Mouse (Mus musculus): ENCODE measurements around the gene Ppil1. TPM values are rescaled to one million over a fixed set of nuclear protein-coding genes. Genes with fewer than 3 reads are reported as not detected.

The Ppil1 gene
- polyA plus RNA-seq (2012; fragmentation: generic; extraction: Trizol) = 30.1 TPM

DNA sequence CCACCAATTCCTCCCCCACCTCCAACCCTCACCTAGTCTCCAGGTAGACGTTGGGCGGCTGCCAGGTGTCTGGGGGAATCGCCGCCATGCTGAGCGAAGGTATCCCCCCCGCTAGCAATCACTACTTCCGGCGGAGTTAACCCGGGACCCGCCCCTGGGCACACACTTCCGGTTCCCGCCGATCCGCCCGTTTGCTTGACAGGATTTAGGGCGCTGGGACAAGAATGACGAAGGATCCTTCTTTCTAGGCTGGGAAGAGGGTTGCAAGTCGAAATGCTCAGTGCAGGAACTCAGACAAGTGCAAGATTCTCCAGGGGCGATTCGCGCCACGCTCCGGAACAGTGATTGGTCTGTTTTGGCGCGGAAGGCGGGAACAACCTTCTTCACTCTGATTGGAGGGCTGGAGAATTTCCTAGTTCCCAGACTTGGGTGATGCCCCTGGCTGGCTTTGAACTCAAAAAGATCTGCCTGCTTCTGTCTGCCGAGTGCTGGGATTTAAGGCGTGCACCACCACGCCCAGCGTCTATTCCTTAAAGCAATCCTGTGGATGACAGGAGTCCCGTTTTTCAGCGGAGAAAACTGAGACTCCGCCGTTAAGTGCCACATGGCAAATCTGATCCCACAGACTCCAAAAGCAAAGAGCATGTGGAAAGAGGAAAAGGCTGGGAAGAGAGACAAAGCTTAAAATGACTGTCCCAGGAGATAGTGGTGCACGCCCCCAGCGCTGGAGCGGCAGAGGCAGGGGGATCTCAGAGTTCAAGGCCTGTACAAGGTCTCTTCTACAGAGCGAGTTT lies at the start of gene Ppil1:
Gene Ppil1 (minus strand): TSS at position 347 of the 794 bp plus-strand sequence.
- Histone ChIP-seq H3K36me3 (ENCODE audit: control insufficient read depth, insufficient read depth) (no peaks in the 10 kb centered on the region), H3K4me2 (ENCODE audit: low read depth) (peak within 1 kb of the TSS; percentile 76), H3K27me3 (ENCODE audit: control insufficient read depth, insufficient read depth, insufficient read length) (no peaks in the 10 kb centered on the region), H3K4me3 (peak within 1 kb of the TSS; percentile 68), H3K79me2 (ENCODE audit: control insufficient read depth, insufficient read depth) (peaks cover 20% of the 10 kb centered on the region), H3ac (ENCODE audit: control insufficient read depth, insufficient read length) (peak within 1 kb of the TSS; percentile 16)
- no peak for TF ChIP-seq MYOD1 (IDR thresholded peaks at IDR 0.05; ENCODE audit: control insufficient read depth in 1 of 3, insufficient read length in 2 of 3, low read depth in 2 of 3)
- no peak for TF ChIP-seq USF1 (IDR thresholded peaks at IDR 0.05; ENCODE audit: low read depth)
- TF ChIP-seq POLR2A (IDR thresholded peaks at IDR 0.05; ENCODE audit: insufficient read length, low read depth) = peak; percentile 54
- no peak for TF ChIP-seq POLR2AphosphoS2 (IDR thresholded peaks at IDR 0.05; ENCODE audit: insufficient read length, low read depth)
- peak; percentile 23 for TF ChIP-seq SRF (IDR thresholded peaks at IDR 0.05; ENCODE audit: control insufficient read depth, insufficient read length, low read depth)
- no peak for TF ChIP-seq MYOG (IDR thresholded peaks at IDR 0.05; ENCODE audit: control insufficient read depth in 1 of 3, insufficient read depth in 1 of 3, insufficient read length in 2 of 3, low read depth in 2 of 3)
- TF ChIP-seq CEBPB (IDR thresholded peaks at IDR 0.05; ENCODE audit: insufficient read depth, poor library complexity, severe bottlenecking) = no peak
- no peak for TF ChIP-seq TCF3 (IDR thresholded peaks at IDR 0.05; ENCODE audit: insufficient read length, low read depth)
- TF ChIP-seq REST (IDR thresholded peaks at IDR 0.05; ENCODE audit: insufficient read depth, insufficient read length) = no peak
- TF ChIP-seq MAX (IDR thresholded peaks at IDR 0.05; ENCODE audit: low read depth) = no peak
- TF ChIP-seq E2F4 (IDR thresholded peaks at IDR 0.05; ENCODE audit: insufficient read depth) = peak; percentile 61
- no peak for TF ChIP-seq TCF12 (IDR thresholded peaks at IDR 0.05; ENCODE audit: insufficient read depth, poor library complexity, severe bottlenecking)

DNA sequence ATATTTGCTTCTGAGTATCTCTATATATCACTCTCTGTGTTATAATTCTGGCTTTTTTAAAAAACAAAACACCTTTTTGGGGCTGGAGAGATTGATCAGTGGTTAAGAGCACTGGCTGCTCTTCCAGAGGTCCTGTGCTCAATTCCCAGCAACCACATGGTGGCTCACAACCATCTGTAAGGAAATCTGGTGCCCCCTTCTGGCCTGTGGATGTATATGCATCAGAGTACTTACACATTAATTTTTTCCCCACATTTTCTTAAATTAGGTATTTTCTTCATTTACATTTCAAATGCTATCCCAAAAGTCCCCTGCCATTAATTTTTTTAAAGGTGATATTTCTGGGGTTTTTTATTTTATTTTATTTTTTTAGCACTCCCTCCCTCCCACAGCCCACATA lies 49.3 kb upstream of the Ppil1 start:
- Histone ChIP-seq H3K4me2 (ENCODE audit: low read depth) (no peak overlapping the region), H3ac (ENCODE audit: control insufficient read depth, insufficient read length) (no peak overlapping the region), H3K36me3 (ENCODE audit: control insufficient read depth, insufficient read depth) (no peaks in the 10 kb centered on the region), H3K4me3 (no peak overlapping the region), H3K27me3 (ENCODE audit: control insufficient read depth, insufficient read depth, insufficient read length) (no peaks in the 10 kb centered on the region), H3K79me2 (ENCODE audit: control insufficient read depth, insufficient read depth) (no peaks in the 10 kb centered on the region)
- TF ChIP-seq CEBPB (IDR thresholded peaks at IDR 0.05; ENCODE audit: insufficient read depth, poor library complexity, severe bottlenecking) (no peak), TCF3 (IDR thresholded peaks at IDR 0.05; ENCODE audit: insufficient read length, low read depth) (no peak), MYOG (IDR thresholded peaks at IDR 0.05; ENCODE audit: control insufficient read depth in 1 of 3, insufficient read depth in 1 of 3, insufficient read length in 2 of 3, low read depth in 2 of 3) (no peak), SRF (IDR thresholded peaks at IDR 0.05; ENCODE audit: control insufficient read depth, insufficient read length, low read depth) (no peak), POLR2A (IDR thresholded peaks at IDR 0.05; ENCODE audit: insufficient read length, low read depth) (no peak), USF1 (IDR thresholded peaks at IDR 0.05; ENCODE audit: low read depth) (no peak), MAX (IDR thresholded peaks at IDR 0.05; ENCODE audit: low read depth) (no peak), REST (IDR thresholded peaks at IDR 0.05; ENCODE audit: insufficient read depth, insufficient read length) (no peak), TCF12 (IDR thresholded peaks at IDR 0.05; ENCODE audit: insufficient read depth, poor library complexity, severe bottlenecking) (no peak), MYOD1 (IDR thresholded peaks at IDR 0.05; ENCODE audit: control insufficient read depth in 1 of 3, insufficient read length in 2 of 3, low read depth in 2 of 3) (no peak), E2F4 (IDR thresholded peaks at IDR 0.05; ENCODE audit: insufficient read depth) (no peak), POLR2AphosphoS2 (IDR thresholded peaks at IDR 0.05; ENCODE audit: insufficient read length, low read depth) (no peak)

DNA sequence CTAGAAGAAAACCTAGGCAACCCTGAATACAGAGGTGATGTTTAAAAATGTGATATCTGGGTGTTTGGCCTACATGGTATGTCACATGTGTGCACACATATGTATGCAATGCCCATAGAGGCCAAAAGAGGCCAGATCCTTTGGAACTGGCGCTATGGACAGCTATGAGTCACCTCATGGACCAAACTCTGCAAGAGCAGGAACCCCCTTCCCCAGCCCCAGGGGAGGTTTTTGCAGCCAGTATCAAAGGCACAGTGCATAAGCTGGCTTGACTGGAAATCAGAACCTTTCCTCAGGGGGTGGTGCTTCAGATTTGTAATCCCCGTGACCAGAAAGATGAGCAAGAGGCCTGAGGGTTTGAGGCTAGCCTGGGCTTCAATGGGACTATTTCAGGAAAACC lies 48.1 kb upstream of the Ppil1 start:
- no peak for TF ChIP-seq MYOG (IDR thresholded peaks at IDR 0.05; ENCODE audit: control insufficient read depth in 1 of 3, insufficient read depth in 1 of 3, insufficient read length in 2 of 3, low read depth in 2 of 3)
- Histone ChIP-seq H3K27me3 (ENCODE audit: control insufficient read depth, insufficient read depth, insufficient read length) (no peaks in the 10 kb centered on the region), H3ac (ENCODE audit: control insufficient read depth, insufficient read length) (no peak overlapping the region), H3K4me2 (ENCODE audit: low read depth) (no peak overlapping the region), H3K4me3 (no peak overlapping the region), H3K36me3 (ENCODE audit: control insufficient read depth, insufficient read depth) (no peaks in the 10 kb centered on the region), H3K79me2 (ENCODE audit: control insufficient read depth, insufficient read depth) (no peaks in the 10 kb centered on the region)

DNA sequence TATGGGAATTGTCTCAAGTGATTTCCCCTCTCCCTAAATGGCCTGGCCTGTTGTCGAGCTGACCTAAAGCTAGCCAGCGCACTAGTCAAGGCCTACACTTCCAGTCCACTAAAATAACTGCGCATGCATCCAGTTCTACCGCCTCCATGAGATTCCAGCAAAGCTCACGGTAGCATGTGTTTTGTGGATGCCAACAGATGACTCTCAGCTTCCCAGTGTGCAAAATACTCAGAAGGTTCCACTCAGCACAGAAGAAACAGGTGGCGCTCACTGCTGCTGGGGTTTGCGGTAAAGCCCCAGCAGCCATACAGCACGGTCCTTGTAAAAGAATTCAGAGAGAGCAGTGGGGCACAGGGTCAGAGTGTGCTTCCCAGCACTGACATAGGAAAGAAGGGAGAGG lies 47.6 kb upstream of the Ppil1 start:
- no peak overlapping the region for H3ac ChIP-seq (ENCODE audit: control insufficient read depth, insufficient read length)
- no peak for TF ChIP-seq MAX (IDR thresholded peaks at IDR 0.05; ENCODE audit: low read depth)
- TF ChIP-seq MYOD1 (IDR thresholded peaks at IDR 0.05; ENCODE audit: control insufficient read depth in 1 of 3, insufficient read length in 2 of 3, low read depth in 2 of 3) = peak in 1 of 3 experiments; percentile 20
- no peak overlapping the region for H3K4me2 ChIP-seq (ENCODE audit: low read depth)
- H3K27me3 ChIP-seq (ENCODE audit: control insufficient read depth, insufficient read depth, insufficient read length) = no peaks in the 10 kb centered on the region
- H3K79me2 ChIP-seq (ENCODE audit: control insufficient read depth, insufficient read depth) = no peaks in the 10 kb centered on the region
- H3K36me3 ChIP-seq (ENCODE audit: control insufficient read depth, insufficient read depth) = no peaks in the 10 kb centered on the region
- H3K4me3 ChIP-seq = no peak overlapping the region

DNA sequence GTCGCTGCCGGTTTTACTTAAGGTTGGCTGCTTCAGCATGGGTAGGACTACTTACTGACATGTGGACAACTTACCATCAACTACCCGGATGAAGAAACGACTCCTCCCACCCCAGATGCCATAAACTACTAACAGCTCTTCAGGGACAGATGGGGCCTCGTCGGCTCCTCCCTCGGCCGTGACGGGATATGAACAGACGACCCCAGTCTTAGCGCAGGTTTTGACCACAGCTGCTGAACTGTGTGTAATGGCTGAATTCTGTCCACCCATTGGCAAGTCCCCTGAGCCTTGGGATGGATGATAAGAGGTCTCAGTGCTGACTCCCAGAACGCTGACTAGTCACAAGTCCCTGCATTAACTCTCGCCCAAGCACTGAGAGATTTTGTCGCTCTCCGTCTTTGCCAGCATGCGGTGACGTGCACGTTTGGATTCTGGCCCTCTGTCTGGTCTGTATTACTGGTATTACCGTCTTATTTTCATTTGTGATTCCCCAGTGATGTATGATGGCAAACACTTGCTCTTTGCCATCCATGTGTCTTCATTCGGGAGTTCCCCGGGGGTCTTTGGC lies 46.2 kb upstream of the Ppil1 start:
- no peak overlapping the region for H3ac ChIP-seq (ENCODE audit: control insufficient read depth, insufficient read length)
- H3K4me3 ChIP-seq = no peak overlapping the region
- H3K4me2 ChIP-seq (ENCODE audit: low read depth) = no peak overlapping the region
- no peaks in the 10 kb centered on the region for H3K27me3 ChIP-seq (ENCODE audit: control insufficient read depth, insufficient read depth, insufficient read length)
- H3K79me2 ChIP-seq (ENCODE audit: control insufficient read depth, insufficient read depth) = no peaks in the 10 kb centered on the region
- TF ChIP-seq POLR2A (IDR thresholded peaks at IDR 0.05; ENCODE audit: insufficient read length, low read depth) (no peak), POLR2AphosphoS2 (IDR thresholded peaks at IDR 0.05; ENCODE audit: insufficient read length, low read depth) (no peak), MYOG (IDR thresholded peaks at IDR 0.05; ENCODE audit: control insufficient read depth in 1 of 3, insufficient read depth in 1 of 3, insufficient read length in 2 of 3, low read depth in 2 of 3) (no peak), MAX (IDR thresholded peaks at IDR 0.05; ENCODE audit: low read depth) (no peak), USF1 (IDR thresholded peaks at IDR 0.05; ENCODE audit: low read depth) (no peak), TCF3 (IDR thresholded peaks at IDR 0.05; ENCODE audit: insufficient read length, low read depth) (no peak), TCF12 (IDR thresholded peaks at IDR 0.05; ENCODE audit: insufficient read depth, poor library complexity, severe bottlenecking) (no peak), E2F4 (IDR thresholded peaks at IDR 0.05; ENCODE audit: insufficient read depth) (no peak), CEBPB (IDR thresholded peaks at IDR 0.05; ENCODE audit: insufficient read depth, poor library complexity, severe bottlenecking) (no peak), REST (IDR thresholded peaks at IDR 0.05; ENCODE audit: insufficient read depth, insufficient read length) (no peak), SRF (IDR thresholded peaks at IDR 0.05; ENCODE audit: control insufficient read depth, insufficient read length, low read depth) (no peak), MYOD1 (IDR thresholded peaks at IDR 0.05; ENCODE audit: control insufficient read depth in 1 of 3, insufficient read length in 2 of 3, low read depth in 2 of 3) (no peak)
- no peaks in the 10 kb centered on the region for H3K36me3 ChIP-seq (ENCODE audit: control insufficient read depth, insufficient read depth)

All from myocyte (in vitro differentiated cells).